Mouse (Mus musculus) gastrocnemius, adult 18-20 months (tissue): ENCODE data around the gene Dpep3. TPM values are rescaled to one million over a fixed set of nuclear protein-coding genes. Genes with fewer than 3 reads are reported as not detected.
"Not testable (repeated sequence)": the region's sequence is repeated elsewhere in the genome, so short reads cannot be mapped to it uniquely, and the experiment has no call there.

Experiments
- DNase-seq: peaks from one replicate; pipeline ENCODE4 v3.0.0; 2021; ENCODE audit warnings: low spot score
- long read RNA-seq, 2 experiments: library from polyadenylated mRNA; stranded (forward); transcript quantifications; one replicate each; pipeline ENCODE4 v2.0.0; 2021
- total RNA-seq, 2 experiments: library from RNA; stranded (reverse); gene quantifications; 2 replicates each; pipeline ENCODE4 v1.2.3; 2021

The Dpep3 gene
- not detected for total RNA-seq
- long read RNA-seq, experiment 1: 0 reads
- long read RNA-seq, experiment 2: 0 reads

DNA sequence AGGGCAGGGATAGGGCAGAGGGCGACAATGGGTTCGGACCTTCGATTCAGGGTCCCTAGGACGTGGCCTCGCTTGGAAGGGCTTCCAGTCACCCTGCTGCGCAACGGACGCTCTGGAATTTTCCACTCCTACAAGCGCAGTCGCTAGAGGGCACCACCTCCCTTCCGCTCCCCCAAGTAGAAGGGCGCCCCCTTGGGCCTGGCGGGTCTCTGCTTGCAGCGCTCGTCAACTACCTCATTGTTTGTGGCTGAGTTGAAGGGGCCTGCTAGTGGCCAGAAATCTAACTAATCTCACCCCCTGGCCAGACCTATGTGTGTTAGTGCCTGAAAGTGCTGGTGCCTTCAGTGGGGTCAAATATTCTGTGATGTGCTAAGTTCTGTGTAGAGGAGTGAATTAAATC lies at the start of gene Dpep3:
Dpep3 (minus strand) TSS at position 105 of the 400 bp plus-strand sequence.
- DNase-seq: no peak

DNA sequence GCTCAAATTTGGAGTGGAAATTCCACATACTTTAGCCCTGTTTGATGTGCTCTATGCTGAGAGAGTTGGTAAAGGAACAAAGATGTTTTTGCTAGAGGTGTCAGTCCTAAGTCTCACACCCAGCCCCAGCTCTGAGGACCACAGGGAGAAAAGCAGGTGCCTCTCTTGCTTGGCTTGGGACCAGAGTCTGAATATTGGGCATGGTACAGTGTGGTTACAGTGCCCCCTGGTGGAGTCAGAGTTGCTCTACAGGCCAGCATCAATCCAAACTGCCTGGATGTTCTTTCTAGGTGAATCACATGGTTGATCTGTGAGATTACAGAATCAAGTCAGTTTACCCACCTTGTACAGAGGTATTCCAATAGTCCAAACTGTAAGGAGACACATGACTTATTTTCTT lies 43.3 kb upstream of the Dpep3 start:
- DNase-seq: peak; percentile 80

DNA sequence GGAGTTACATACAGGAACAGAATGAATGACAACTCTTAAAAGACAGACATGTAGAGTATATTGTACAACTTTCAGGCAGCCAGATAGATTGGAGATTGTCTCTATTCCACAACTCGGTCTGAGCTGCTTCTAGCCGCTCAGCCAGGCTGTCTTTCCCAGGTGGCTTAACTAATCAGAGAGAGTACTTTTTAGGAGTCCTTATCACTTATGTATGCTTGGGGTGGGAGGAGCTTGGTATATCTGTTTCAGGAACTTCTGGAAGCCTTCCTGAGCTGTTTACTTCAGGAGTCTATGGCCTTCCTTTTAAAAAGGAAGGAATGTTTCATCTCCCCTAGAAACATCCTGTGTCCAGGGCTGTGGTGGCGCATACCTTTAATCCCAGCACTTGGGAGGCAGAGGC lies 38.8 kb upstream of the Dpep3 start:
- no peak for DNase-seq

DNA sequence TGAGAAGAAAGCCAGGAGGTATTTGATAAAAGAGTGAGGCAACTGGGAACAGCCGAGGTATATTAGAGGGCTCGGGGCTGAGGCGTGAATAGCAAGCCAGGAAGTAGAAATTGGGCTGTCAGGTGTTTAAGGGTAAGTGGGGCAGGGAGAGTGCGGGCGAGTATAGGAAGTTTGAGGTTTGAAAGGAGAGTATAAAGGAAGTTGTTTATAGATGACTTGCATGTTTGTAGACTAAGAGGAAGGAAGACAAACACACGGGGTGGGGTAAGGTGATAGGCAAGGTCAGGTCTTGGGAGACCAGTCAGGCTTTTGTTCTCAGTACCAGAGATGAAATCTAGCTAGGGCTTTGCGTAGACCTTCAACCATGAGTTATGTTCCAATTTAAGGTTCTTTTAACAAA lies 37.9 kb upstream of the Dpep3 start:
- DNase-seq: no peak

DNA sequence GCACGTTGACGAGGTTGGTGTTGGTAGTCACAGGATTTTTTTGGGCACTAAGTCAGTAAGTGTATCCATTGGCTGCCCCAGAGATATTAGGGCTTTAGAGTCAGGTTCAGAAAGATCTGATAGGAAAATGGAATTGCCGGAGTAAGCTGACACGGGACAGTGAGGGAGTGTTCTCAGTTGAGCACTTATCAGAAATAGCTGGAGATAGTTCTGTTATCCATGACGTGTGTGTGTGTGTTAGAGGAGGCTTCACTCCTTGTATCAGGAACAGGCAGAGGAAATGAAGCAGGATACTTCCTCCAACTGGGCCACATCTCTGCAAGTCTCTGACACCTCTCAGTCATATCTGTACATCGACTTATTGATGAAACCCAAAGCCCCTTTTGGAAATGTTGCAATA lies 37.1 kb upstream of the Dpep3 start:
- no peak for DNase-seq

DNA sequence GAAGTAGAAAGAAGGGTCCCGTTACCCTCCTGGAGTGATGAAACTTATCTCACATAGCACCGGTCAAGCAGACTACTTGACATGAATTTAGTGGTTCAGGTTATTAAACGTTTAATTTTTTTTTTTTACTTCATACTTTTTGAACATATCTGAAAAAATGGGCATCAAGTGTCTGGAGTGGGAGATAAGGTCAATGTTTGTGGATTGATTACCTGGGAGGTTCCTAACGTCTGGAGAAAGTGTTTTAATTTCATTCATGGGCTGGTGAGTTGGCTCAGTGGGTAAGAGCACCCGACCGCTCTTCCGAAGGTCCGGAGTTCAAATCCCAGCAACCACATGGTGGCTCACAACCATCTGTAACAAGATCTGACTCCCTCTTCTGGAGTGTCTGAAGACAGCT lies 33.0 kb upstream of the Dpep3 start:
- not testable (repeated sequence) for DNase-seq

DNA sequence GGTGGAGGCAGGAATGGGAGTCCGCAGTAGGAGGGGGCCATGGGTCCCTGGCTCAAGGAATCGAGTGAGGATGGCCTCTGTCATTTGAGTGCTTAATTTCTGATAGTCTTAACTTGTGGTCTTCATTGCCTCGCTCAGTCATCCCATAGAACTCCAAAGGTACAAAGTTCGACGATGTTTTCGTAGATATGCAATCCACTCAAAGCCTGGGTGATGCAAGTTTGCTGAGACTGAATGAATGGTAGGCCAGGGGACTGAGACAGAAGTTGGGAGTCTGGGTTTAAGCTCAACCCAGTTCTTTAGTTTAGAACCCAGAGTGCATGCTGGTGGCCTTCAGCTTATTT lies 32.4 kb upstream of the Dpep3 start, which contains the start of gene Ddx28:
Ddx28 (minus strand) TSS at position 240 of the 344 bp plus-strand sequence.
- no peak for DNase-seq

DNA sequence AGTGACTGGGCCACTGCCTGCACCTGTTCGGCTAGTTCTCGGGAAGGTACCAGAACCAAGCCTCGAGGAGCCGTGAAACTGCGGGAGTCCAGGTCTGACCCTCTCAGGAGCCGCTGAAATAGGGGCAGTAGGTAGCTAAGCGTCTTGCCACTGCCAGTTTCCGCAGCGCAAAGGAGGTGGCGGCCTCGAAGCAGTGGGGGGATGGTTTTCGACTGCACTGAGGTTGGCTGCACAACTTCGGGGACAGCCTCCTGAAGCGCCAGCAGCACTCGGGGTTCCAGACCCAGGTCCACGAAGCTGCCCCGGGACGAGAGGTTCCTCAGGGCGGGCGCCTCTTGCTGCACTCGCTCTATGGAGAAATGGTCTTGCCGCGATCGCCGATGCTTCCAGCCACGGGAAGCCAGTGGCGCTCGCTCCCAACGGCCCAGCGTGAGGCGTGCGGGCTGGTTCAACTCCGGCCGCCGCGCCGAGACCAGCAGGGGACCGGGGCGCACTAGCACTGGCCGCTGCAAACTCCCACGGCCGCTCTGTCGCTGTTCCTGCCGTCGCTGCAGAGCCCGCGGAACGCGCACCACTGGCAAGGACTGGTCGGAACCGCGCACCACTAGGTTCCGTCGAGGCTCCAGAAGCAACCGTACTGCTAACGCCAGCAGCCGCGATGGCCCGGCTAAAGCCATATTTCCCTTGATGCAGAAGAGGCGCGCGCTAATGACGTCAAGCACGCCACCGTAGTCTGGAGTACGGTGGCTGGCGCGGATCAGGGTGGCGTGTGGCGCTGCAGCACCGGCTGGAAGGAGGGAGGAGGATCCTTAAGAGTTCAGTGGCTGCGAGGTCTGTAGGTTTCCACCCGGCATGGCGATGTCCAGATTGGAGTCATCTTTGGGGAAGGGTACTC lies 31.8 kb upstream of the Dpep3 start:
- peak; percentile 89 for DNase-seq

DNA sequence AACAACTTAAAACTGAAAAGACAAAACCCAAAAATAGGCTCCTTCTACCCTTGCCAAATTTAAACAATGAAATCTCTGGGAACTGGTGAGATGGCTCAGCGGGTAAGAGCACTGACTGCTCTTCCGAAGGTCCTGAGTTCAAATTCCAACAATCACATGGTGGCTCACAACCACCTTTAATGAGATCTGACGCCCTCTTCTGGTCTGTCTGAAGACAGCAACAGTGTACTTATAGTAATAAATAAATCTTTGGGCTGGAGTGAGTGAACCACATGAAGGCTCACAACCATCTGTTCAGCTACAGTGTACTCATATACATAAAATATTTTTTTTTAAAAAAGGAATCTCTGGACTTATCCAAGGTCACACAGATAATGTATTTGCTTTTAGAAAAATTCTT lies 28.7 kb upstream of the Dpep3 start:
- DNase-seq: not testable (repeated sequence)

DNA sequence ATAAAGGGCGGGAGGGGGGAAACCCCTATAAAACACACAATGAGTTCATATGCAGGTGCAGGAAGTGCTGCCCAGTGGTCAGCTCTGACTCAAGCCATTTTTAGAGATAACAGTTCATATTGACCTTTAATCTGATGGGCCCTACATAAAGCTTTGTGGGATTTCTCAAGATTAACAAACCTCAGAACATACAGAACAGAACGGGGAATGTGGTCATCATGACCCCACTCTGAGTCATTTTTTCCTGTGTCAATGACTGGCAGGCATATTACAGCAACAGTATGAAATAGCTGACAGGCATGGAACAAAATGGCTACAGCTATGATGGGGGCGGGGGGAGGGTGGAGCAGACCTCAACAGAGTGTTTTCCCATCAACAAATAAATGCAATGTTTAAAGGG lies 27.9 kb upstream of the Dpep3 start:
- no peak for DNase-seq

DNA sequence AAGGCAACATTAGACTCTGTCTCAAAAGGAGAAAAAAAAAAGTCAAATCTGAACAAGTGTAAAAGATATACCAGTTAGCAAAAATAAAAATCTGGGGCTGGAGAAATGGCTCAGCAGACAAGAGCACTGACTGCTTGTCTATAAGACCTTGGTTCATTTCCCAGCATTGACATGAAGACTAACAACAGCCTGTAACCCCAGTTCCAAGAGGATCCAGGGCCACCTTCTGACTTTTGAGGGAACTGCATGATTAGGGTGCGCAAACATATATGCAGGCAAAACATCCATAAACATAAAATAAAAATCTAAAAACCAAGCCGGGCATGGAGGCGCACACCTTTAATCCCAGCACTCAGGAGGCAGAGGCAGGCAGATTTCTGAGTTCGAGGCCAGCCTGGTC lies 27.2 kb upstream of the Dpep3 start:
- no peak for DNase-seq

DNA sequence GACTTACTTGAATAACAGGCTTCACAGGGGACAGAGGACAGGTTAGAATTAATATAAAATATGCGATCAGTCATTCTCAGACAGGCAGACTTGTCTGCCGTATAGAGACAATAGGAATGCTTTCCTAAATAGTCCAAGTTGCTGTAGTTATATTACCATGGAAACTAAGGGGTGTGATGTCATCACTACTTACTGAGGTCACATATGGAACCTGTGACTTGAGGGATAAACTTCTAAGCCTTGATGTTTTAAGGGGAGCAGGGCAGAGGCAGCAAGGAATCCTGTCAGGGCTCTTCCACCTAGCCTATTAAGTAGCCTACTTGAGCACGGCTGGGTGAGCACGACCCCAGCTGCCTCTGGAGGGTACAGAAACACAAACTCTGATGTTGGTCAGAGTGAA lies 26.6 kb upstream of the Dpep3 start, which contains the start of gene Dpep2nb:
Dpep2nb (minus strand) TSS at position 101 of the 400 bp plus-strand sequence.
- no peak for DNase-seq

DNA sequence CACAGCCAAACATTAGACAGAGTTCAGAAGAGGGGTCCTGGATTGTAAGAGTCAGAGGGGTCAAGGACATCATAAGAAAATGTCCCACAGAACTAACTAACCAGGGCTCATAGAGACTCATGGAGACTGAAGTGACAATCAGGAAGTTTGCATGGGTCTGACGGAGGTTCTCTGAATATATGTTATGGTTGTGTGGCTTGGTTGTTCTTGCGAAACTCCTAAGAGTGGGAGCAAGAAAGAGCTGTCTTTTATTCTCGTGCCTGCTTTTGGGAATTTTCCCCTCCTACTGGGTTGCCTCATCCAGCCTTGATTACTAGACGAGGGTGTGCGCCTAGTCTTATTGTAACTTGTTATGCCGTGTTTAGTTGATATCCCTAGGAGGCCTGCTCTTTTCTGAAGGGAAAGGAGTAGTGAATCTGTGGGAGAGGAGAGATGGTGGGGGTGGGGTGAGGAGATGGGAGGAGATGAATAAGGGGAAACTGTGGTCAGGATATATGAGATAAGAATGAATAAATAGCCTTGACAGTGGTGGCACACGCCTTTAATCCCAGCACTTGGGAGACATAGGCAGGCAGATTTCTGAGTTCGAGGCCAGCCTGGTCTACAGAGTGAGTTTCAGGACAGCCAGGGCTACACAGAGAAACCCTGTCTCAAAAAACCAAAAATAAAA lies 25.4 kb upstream of the Dpep3 start:
- DNase-seq: no peak

DNA sequence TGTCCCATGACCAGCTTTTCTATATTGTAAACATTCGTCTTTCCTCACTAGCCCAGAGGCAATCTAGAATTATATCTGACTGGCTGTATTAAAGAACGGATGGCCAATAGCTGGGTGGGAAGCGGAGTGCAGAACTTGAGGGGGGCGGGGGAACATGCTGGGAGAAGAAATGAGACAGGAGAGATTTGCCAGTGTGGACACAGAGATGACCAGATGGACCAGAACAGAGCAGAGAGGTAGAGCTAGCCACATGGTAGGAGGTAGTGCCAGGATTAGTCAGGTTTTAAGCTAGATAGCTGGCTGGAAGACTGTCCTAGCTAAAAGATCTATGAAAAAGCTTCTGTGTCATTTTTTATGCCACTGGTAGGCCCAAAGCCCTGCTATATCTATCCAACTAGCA lies 22.7 kb upstream of the Dpep3 start:
- no peak for DNase-seq

DNA sequence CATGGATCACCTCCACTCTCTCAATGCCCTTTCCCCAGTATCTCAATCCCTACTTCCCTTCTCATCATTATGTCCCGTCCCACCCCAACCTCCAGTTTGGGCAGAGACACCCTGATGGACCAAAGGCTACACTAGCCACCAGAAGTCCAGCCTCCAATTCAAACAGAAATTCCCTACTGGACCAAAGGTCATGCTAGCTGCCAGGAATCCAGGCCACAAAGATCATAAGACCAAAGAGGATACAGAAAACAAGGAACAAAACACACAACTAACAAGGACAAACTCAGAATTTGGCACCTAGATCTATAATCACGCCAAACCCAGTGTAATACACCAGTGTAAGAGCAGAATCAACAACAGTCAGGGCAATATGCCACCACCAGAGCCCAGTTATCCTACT lies 19.7 kb upstream of the Dpep3 start:
- DNase-seq: no peak

DNA sequence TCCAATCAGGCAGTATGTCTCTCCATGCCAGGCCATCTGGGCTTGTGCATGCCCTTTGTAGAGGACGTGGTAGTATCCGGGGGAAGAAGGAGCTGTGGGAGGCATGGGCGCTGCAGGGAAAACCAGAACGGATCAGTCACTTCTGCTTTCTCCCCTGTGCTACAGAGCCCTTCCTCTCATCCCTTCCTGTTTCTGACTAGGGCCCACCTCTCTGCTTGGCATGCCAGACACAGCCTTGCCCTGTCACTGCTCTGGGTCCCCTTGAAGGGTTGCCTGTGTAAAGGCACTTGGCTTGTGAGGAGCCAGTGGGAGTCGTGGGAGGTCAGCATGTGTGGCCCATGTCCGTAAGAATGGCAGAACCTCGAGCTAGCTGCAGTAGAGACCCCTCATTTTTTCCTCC lies 17.1 kb upstream of the Dpep3 start:
- DNase-seq: peak; percentile 11

DNA sequence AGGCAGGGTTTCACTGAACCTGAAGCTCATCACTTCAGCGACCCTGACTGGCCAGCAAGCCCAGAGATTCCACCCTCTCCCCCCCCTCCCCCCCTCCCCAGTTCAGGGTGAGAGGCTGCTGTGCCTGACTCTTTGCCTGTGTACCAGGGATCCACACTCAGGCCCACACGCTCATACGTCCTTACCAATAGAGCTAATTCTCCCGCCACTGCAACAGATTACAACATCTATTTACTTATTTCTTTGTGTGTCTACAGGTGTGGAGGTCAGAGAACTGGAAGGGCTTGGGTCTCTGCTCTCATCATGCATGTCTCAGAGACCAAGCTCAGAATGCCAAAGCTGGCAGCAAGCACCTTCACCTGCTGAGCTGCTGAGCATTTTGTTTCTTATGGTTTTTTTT lies 14.0 kb upstream of the Dpep3 start:
- DNase-seq: no peak

DNA sequence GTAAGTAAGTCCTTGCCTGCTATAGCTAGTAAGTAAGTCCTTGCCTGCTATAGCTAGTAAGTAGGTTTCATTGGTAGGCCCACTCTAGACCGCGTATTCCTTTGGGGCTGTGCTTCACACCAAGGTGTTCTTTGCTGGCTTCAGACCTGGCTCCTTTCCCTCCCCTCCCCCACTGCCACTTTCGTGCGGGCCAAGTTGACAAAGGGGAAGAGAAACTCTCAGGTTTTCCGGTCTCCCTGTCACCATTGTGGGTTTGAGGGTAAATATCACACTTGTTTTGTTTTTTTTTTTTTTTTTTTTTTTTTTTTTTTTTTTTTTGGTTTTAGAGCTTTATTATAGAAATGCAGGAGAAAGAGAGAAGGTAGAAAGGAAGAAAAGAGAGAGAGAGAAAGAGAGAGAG lies 13.3 kb upstream of the Dpep3 start:
- DNase-seq: no peak

DNA sequence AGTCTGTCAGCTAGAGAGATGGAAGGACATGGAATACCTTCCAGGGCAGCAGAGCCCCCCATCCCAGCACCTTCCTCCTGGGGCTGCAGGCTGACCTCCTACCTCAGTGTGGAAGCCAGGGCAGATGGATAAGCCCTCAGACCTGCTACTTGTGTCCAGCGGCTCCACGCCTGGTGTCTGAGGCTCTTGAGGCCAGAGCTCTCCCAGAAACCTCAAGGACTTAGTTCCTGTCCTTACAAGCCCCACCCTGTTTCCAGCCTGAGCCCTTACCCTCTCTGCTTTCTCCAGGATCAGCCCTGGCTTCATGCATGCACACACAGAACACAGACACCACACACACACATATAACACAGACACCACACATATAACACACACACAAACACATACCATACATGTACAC lies 12.3 kb upstream of the Dpep3 start:
- DNase-seq: no peak

DNA sequence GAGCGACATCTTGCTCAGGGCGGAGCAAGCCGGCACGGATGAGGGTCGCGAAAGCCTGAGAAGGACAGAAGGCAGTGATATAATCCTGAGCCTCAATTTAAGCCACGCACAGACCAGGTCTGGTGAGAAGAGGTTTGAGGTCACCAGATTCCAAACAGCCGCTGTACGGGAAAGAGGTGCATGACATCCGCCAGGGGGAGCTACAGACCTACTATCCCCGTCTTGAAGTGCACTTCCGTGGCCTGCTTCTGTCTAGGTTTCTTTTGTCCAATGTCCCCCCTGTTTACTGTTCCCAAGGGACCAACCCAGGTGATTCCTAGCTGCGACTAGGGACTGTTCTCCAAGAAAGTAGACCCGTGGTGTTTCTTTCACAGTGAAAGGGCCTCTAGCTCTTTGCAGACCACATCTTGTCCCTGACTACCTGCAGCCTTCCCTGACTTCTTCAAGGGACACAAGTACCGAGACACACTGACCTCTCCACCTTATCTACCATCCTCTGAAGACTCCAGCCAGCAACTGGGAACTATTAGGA lies 11.7 kb upstream of the Dpep3 start, which contains the start of gene Dus2:
Dus2 (plus strand) TSS at position 482 of the 532 bp plus-strand sequence.
- peak; percentile 87 for DNase-seq

DNA sequence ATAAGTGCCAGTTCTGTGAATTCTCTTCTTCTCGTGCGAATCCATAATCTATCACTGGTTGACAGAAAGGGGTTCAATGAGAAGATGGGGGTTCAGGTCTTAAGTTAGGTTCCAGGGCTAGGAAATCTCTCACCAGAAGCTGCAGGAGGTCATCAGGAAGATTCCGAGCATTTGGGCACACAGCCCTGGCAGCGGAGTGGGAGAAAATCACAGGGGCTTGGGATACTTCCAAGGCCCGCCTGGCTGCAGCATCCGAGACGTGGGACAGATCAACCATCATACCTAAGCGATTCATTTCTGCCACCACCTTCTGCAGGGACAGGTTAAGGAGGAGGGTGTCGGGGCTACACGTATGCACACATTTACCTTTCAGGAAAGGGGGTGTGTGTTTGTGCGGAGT lies 9.3 kb upstream of the Dpep3 start:
- no peak for DNase-seq

DNA sequence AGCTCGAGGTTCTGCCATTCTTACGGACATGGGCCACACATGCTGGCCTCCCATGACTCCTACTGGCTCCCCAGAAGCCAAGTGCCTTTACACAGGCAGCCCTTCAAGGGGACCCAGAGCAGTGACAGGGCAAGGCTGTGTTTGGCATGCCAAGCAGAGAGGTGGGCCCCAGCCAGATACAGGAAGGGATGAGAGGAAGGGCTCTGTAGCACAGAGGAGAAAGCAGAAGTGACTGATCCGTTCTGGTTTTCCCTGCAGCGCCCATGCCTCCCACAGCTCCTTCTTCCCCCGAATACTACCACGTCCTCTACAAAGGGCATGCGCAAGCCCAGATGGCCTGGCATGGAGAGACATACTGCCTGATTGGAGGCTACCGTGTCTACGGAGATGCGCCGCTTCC lies 4.2 kb upstream of the Dpep3 start:
- not testable (repeated sequence) for DNase-seq
